Mouse (Mus musculus) spleen, postnatal 4 days (tissue): ENCODE measurements around the gene Gm21394.
"Not testable (repeated sequence)": the region's sequence is repeated elsewhere in the genome, so short reads cannot be mapped to it uniquely, and the experiment has no call there.

Source experiments
- DNase-seq, 2 experiments: peaks; one replicate each; pipeline ENCODE4 v3.0.0; 2022; ENCODE audit warnings: low spot score in 2 of 2

The Gm21394 gene

DNA sequence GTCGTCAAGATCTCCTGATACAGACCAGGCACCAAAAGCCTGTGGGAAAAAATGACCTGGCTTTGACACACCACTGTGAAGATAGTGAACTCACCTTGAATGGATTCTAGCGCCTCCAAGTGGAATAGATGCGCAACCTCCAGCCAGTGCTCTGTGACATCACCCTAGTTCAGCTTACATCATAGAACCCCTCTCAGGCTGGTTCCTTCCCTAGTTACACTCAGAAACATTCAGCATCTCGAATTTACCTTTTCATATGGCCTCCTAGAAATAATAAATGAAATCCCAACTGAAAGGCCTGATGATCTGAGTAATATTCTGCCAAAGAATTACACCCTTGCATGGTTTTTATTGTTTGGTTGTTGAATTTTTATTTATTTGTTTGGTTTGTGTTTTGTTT lies at the start of gene Gm21394:
Gm21394 (minus strand) TSS at position 101 of the 400 bp plus-strand sequence.
- DNase-seq: not testable (repeated sequence)
